Mouse (Mus musculus) liver, embryonic 16.5 days (tissue): ENCODE results near the gene Drc1. TPM values are rescaled to one million over a fixed set of nuclear protein-coding genes. Genes with fewer than 3 reads are reported as not detected.

Experiments used
- ATAC-seq: fragments of 200-750 bp; cut with Nextera tagmentation; 2 replicates; pipeline ENCODE4 v1.8.0; 2017; ENCODE audit warnings: low read depth, mild to moderate bottlenecking, moderate number of reproducible peaks, moderate library complexity
- H3K27ac ChIP-seq: fragments of 300-500 bp; sonication (generic); 2 replicates; pipeline ENCODE4 v1.5.1; 2014; ENCODE audit warnings: mild to moderate bottlenecking, low read length
- H3K27me3 ChIP-seq: fragments of 300-500 bp; sonication (generic); 2 replicates; pipeline ENCODE4 v1.6.1; 2014; ENCODE audit warnings: low read depth, low read length, mixed read lengths; ENCODE audit not compliant: control insufficient read depth, insufficient read depth
- H3K36me3 ChIP-seq: fragments of 300-500 bp; sonication (generic); 2 replicates; pipeline ENCODE4 v1.6.1; 2014; ENCODE audit warnings: mild to moderate bottlenecking; ENCODE audit not compliant: control insufficient read depth, insufficient read depth
- H3K4me1 ChIP-seq: fragments of 300-500 bp; sonication (generic); 2 replicates; pipeline ENCODE4 v1.6.1; 2014; ENCODE audit warnings: low read depth, low read length, mixed read lengths; ENCODE audit not compliant: control insufficient read depth
- H3K4me2 ChIP-seq: fragments of 300-500 bp; sonication (generic); 2 replicates; pipeline ENCODE4 v1.6.1; 2014; ENCODE audit warnings: low read depth, low read length, mixed read lengths
- H3K4me3 ChIP-seq: fragments of 300-500 bp; sonication (generic); 2 replicates; pipeline ENCODE4 v1.5.1; 2014; ENCODE audit warnings: low read depth, mild to moderate bottlenecking, low read length
- H3K9ac ChIP-seq: fragments of 300-500 bp; sonication (generic); 2 replicates; pipeline ENCODE4 v1.6.1; 2014; ENCODE audit warnings: low read depth, low read length
- H3K9me3 ChIP-seq: fragments of 300-500 bp; sonication (generic); replicated peaks from 2 replicates; pipeline ENCODE4 v1.6.1; 2016; ENCODE audit warnings: low read length; ENCODE audit not compliant: control insufficient read depth
- WGBS: fragments of 180-500 bp; shearing (Covaris S2); extraction: QIAGEN DNeasy Blood & Tissue Kit; methylation state at CpG from one replicate; pipeline ENCODE4 v1.1.7; 2014; ENCODE audit not compliant: insufficient replicate concordance; 5-methylcytosine and 5-hydroxymethylcytosine counted together
- polyA plus RNA-seq: library from polyadenylated mRNA; unstranded; fragments of >200 nt; fragmentation: Nextera tagmentation; extraction: Ambion mirVana; gene quantifications from 2 replicates; pipeline ENCODE4 v1.2.1, GENCODE M21; 2015

The Drc1 gene
- polyA plus RNA-seq, 1 experiment from 2014 or later = 2.0 TPM

DNA sequence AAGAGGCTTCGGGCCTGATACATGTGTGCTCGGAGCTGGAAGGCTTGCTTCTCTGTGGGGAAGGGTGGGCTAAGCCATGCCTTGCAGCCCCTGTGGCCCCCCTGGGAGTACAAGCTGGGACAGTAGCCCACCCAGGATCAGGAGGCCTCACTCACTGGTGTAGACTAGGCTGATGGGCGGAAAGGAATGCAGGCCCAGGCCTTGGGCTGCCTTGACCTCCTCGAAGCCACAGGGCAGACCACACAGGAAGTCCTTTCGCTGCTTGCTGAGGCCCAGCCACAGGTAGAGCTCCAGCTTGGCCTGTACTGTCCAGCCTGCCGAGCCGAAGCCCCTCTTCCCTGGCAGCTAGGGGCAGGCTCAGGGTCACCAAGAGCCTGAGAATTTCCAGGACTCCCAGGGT, 101.7 kb downstream of the Drc1 start:
- Histone ChIP-seq H3K9me3 (no peaks in the 10 kb centered on the region), H3K9ac (no peak overlapping the region), H3K4me1 (no peaks in the 10 kb centered on the region), H3K4me2 (no peak overlapping the region), H3K4me3 (no peak overlapping the region), H3K27me3 (no peaks in the 10 kb centered on the region), H3K36me3 (no peaks in the 10 kb centered on the region), H3K27ac (no peak overlapping the region)
- 29% methylated on average over 7 of the region's 7 CpGs for WGBS
- no peak for ATAC-seq

DNA sequence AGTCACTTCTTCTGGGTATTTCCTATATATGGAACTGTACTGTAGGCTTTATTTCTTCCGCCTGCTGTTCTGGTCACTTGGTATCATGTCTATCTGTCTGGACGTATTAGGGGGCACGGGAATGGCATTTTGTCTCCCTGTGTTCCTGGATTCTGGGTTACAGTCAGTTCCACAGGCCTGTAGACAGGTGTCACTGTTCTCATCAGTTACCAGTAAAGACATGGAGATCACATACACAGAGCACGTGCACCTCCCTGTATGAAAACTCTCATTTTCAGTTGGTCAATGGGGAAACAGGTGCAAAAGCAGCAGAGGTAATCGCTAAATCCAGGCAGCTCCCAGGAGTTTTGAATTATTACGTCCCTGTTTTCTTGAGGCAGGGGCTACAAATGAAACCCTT, 106.5 kb downstream of the Drc1 start:
- Histone ChIP-seq H3K9me3 (no peaks in the 10 kb centered on the region), H3K4me2 (no peak overlapping the region), H3K4me1 (no peaks in the 10 kb centered on the region), H3K4me3 (no peak overlapping the region), H3K9ac (no peak overlapping the region), H3K27ac (no peak overlapping the region), H3K27me3 (no peaks in the 10 kb centered on the region), H3K36me3 (no peaks in the 10 kb centered on the region)
- no peak for ATAC-seq
- 66% methylated on average over 6 of the region's 6 CpGs for WGBS

DNA sequence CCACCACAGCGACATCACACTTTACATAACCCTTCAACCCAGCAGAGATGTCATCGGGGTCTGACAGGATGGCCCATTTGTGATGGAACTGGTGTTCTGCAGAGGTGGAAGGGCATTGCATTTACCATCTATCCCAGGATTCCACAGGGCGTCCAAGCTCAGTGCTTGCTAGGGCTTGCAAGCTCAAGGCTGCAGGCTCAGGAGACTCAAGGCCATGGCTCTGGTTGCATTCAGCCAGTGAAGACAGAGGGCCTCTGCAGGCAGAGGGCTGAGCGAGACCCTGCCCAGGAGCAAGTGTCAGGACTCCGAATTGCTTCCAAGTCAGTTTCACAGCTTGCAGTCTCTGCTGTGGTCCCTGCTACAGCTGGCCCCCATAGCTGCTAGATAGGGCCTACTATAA, 108.6 kb downstream of the Drc1 start:
- H3K4me3 ChIP-seq = no peak overlapping the region
- no peak overlapping the region for H3K27ac ChIP-seq
- no peaks in the 10 kb centered on the region for H3K4me1 ChIP-seq
- 57% methylated on average over 5 of the region's 5 CpGs for WGBS
- H3K27me3 ChIP-seq = no peaks in the 10 kb centered on the region
- H3K4me2 ChIP-seq = no peak overlapping the region
- ATAC-seq = no peak
- H3K36me3 ChIP-seq = no peaks in the 10 kb centered on the region
- H3K9ac ChIP-seq = no peak overlapping the region
- H3K9me3 ChIP-seq = no peaks in the 10 kb centered on the region

DNA sequence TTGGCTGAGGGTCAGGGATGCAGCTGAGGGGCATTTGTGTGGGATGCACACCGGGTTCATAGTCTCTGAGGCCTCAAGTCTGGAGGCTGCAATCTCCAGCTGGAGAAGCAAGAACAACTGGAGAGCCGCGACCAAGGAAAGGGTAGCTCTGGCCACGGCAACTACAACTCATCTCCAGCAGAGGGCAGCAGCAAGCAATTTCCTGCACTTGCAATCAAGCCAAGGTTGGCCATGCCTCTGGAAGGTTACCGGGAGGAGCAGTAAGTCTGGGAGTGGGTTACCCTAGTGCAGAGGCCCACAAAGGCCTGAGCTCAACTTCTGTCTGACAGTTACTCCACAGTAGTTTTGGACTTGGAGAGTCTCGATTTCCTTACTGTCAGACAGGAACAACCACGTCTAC, 110.3 kb downstream of the Drc1 start:
- no peak for ATAC-seq
- Histone ChIP-seq H3K4me2 (no peak overlapping the region), H3K9me3 (no peaks in the 10 kb centered on the region), H3K36me3 (no peaks in the 10 kb centered on the region), H3K9ac (no peak overlapping the region), H3K27me3 (no peaks in the 10 kb centered on the region), H3K4me1 (no peaks in the 10 kb centered on the region), H3K27ac (no peak overlapping the region), H3K4me3 (no peak overlapping the region)
- 17% methylated on average over 7 of the region's 7 CpGs for WGBS

DNA sequence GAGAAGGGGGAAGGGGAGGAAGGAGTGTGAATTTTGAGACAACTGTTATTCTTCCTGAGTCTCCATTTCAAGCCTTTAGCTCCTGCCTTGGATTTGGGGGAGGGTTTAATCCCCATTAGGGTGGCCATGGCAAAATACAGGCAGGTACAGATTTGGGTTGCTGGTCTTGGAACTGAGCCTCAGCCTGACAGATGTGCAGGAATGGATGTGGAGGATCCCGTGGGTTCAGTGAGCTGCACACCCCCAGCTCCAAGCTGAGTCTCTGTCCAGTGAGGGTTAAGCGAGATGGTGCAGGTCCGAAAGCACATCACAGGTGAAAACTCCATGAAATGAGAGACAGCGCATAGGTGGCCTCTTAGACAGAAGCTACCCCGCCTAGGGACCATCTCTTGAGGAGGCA, 119.3 kb downstream of the Drc1 start:
- WGBS = 56% methylated on average over 5 of the region's 5 CpGs
- no peaks in the 10 kb centered on the region for H3K4me1 ChIP-seq
- no peaks in the 10 kb centered on the region for H3K9me3 ChIP-seq
- no peak overlapping the region for H3K9ac ChIP-seq
- no peaks in the 10 kb centered on the region for H3K27me3 ChIP-seq
- ATAC-seq = no peak
- no peak overlapping the region for H3K4me3 ChIP-seq
- no peak overlapping the region for H3K27ac ChIP-seq
- no peaks in the 10 kb centered on the region for H3K36me3 ChIP-seq
- no peak overlapping the region for H3K4me2 ChIP-seq

DNA sequence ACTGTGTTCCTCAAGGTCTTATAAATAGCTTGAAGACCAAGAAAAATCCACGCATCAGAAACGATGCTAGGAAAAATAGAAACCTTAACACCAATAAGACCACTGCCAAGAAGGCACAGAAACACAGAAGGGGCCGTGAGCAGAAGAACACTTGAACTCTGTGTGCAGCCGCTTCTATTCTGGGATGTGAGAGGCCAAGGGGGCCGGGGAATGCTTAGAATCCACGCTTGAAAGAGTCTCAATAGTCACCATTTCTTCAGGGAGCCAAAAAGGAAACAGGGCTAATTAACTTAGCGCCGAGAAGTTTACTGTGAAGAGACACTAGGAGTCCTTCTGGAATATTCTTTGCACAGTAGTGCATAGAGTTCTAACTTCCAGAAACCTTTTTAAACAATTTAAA, 120.0 kb downstream of the Drc1 start:
- H3K4me3 ChIP-seq = no peak overlapping the region
- WGBS = 50% methylated on average over 8 of the region's 8 CpGs
- ATAC-seq = no peak
- H3K27ac ChIP-seq = no peak overlapping the region
- no peaks in the 10 kb centered on the region for H3K4me1 ChIP-seq
- H3K36me3 ChIP-seq = no peaks in the 10 kb centered on the region
- H3K4me2 ChIP-seq = no peak overlapping the region
- H3K9me3 ChIP-seq = no peaks in the 10 kb centered on the region
- H3K27me3 ChIP-seq = no peaks in the 10 kb centered on the region
- no peak overlapping the region for H3K9ac ChIP-seq

DNA sequence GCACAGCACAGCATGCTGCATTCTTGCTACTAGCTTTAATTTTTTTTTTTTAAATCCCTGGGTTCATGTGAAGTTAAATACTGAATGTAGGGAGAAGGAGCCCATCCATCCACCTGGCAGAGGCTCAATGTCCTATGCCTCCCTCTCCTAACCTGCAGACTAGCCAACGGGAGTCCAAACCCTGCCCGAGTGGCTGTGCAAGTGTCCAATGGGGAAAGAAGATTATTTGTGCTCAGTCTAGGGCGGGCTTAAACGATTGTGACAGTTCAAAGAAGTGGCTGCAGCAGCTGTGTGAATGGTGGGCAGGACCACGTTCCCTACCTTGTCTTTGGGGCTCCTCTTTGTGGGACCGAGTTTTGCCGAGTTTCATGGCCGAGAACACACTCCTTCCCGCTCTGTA, 125.7 kb downstream of the Drc1 start:
- Histone ChIP-seq H3K4me2 (no peak overlapping the region), H3K27ac (no peak overlapping the region), H3K9ac (no peak overlapping the region), H3K36me3 (no peaks in the 10 kb centered on the region), H3K4me3 (no peak overlapping the region), H3K27me3 (no peaks in the 10 kb centered on the region; the same call in 1 of the 2 replicates), H3K9me3 (no peaks in the 10 kb centered on the region), H3K4me1 (no peaks in the 10 kb centered on the region)
- ATAC-seq = no peak
- WGBS = 25% methylated on average over 9 of the region's 9 CpGs

DNA sequence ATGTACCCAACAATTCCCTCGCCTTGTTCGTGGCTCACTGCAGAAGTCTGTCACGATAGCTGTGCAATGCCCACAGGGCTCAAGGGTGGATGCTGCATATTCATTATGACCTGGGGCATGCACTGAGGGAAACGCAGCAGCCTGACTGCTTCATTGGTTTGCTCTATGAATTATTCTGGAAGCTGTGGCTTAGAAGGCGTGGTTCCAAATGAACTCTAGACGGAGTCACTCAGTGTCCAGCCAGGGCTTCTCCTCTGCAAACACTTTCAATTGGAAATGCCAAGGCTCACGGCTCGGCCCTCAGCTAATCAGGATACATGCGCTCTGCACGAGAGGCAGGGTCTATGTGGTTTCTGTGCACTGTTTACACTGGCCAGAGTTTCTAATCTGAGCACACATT, 130.3 kb downstream of the Drc1 start:
- Histone ChIP-seq H3K27ac (no peak overlapping the region), H3K4me1 (no peaks in the 10 kb centered on the region), H3K4me3 (no peak overlapping the region), H3K9me3 (no peaks in the 10 kb centered on the region), H3K4me2 (no peak overlapping the region), H3K9ac (no peak overlapping the region), H3K36me3 (no peaks in the 10 kb centered on the region), H3K27me3 (no peaks in the 10 kb centered on the region; the same call in 1 of the 2 replicates)
- ATAC-seq = peak; percentile 39
- 56% methylated on average over 10 of the region's 10 CpGs for WGBS

DNA sequence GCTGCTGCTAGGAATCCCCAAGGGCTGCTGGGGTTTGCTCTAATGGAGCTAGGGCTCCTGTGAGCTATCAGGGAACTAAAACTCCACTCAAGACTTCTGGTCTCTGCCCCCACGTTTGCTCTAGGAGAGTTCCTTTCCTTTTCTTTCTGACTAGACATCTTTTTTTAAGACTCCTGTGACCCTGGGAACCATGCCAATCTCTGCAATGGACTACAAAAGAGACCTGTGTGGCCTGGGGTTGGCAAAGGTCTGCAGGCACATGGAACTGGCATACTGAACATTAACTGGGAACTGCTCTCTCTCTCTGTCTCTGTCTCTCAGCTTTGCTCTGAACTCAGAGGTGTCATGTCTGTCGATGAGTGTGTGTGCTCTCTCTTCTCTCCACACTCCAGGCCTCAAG, 134.2 kb downstream of the Drc1 start:
- Histone ChIP-seq H3K4me2 (no peak overlapping the region), H3K4me1 (no peaks in the 10 kb centered on the region), H3K9me3 (no peaks in the 10 kb centered on the region), H3K27ac (no peak overlapping the region), H3K36me3 (no peaks in the 10 kb centered on the region), H3K27me3 (no peaks in the 10 kb centered on the region), H3K9ac (no peak overlapping the region), H3K4me3 (no peak overlapping the region)
- ATAC-seq = no peak
- 34% methylated on average over 2 of the region's 2 CpGs for WGBS

DNA sequence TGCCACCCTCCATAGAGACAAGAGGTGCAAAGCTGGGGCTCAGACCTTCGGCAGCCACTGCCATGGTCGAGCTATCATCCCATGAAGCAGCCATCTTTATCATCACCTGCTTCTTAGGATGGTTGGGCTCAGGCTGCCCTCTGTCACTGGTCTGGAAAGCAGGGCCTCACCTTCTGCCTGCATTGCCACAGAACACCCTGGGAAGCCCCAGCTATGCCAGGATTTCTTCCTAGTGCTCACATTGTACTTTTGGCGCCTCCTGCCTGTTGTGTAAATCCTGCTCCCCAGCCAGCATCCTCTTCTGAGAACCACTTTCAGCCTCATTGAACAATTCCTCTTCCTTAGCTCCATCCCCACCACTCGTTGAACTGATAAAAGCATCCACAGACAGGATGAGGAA, 134.7 kb downstream of the Drc1 start:
- H3K9ac ChIP-seq = no peak overlapping the region
- no peak for ATAC-seq
- H3K36me3 ChIP-seq = no peaks in the 10 kb centered on the region
- no peak overlapping the region for H3K27ac ChIP-seq
- H3K4me2 ChIP-seq = no peak overlapping the region
- no peak overlapping the region for H3K4me3 ChIP-seq
- WGBS = 48% methylated on average over 4 of the region's 4 CpGs
- no peaks in the 10 kb centered on the region for H3K27me3 ChIP-seq
- H3K9me3 ChIP-seq = no peaks in the 10 kb centered on the region
- H3K4me1 ChIP-seq = no peaks in the 10 kb centered on the region
